Mouse (Mus musculus) lung, postnatal 0 days (tissue): ENCODE results near the gene Mrap2.

ENCODE experiments used
- CTCF ChIP-seq: IDR thresholded peaks from 2 replicates; pipeline ENCODE4 v1.5.1; 2016; ENCODE audit warnings: antibody characterized with exemption, mild to moderate bottlenecking
- EP300 ChIP-seq: IDR thresholded peaks from 2 replicates; pipeline ENCODE4 v1.6.1; 2016; ENCODE audit warnings: antibody characterized with exemption, mild to moderate bottlenecking, control low read depth

DNA sequence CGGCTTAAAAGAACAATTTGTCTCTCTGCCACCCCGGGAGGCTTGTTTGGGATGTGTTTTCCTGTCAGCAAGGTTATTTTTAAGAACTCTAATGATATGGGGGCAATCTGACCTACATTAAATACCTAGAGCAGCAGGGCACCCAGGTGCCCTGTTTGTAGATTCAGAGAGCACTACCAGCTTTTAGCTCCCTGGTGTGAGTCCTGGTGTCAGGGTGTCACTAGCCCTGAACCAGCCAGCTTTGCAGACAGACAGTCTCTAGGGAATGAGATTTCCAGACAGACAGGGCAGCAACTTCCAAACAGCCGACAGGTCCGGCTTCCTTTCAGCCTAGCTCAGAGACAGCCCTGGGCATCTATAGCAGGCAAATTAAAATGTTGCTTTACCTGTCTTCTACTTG lies 18.5 kb downstream of the Mrap2 start:
- TF ChIP-seq CTCF (no peak), EP300 (no peak)
